10 mouse cellular contexts compared by ENCODE assay signal in genomic region chr9:50533328-50533727, GRCm38 (mm10). TPM values are rescaled to one million over a fixed set of nuclear protein-coding genes. Genes with fewer than 3 reads are reported as not detected.
A peak's percentile ranks its signal among the peaks of the same experiment; 100 is the strongest.
DNase-seq lines count a peak whose midpoint lies in the region; ATAC-seq lines count a peak whose summit lies in the region.
"Had no signal": no experiment of that assay in that cellular context is flagged by ENCODE, and none has a peak within 500 bp of the region (broad histone marks: within the 10 kb centered on the region; RNA-seq: fewer than 3 reads in every experiment).

No protein-coding gene starts in this region.

- ATAC-seq in granulocyte monocyte progenitor cell, adult 5-6 weeks (replicated peaks; ENCODE audit: poor library complexity, severe bottlenecking), result peak; percentile 68
- peak; percentile 58 for ATAC-seq in megakaryocyte-erythroid progenitor cell, adult 5-6 weeks (replicated peaks; ENCODE audit: low FRiP score, low TSS enrichment, poor library complexity, severe bottlenecking)

- peak; percentile 35 for DNase-seq in layer of hippocampus, adult 9-11 months
- no peak for DNase-seq in layer of hippocampus, postnatal 36 days
- peak; percentile 79 for DNase-seq in thymus, postnatal 0 days (ENCODE audit: low spot score)
- no peak for DNase-seq in cerebellum, postnatal 10 days
- no peak for DNase-seq in ovary, postnatal 14 days (ENCODE audit: low spot score)
- DNase-seq in urinary bladder, adult 18-20 months (ENCODE audit: low spot score in 2 of 2), result no peak

RNA-seq across cellular contexts. Expression of gene Pts, which starts 4.8 kb away (rescaled TPM):
- total RNA-seq in layer of hippocampus, postnatal 36 days (2021), result 10 to 100 TPM; 34.4 to 39.3 TPM
- total RNA-seq in granulocyte monocyte progenitor cell, adult 5-6 weeks (2014; fragmentation: Nextera tagmentation), result 107 and 145 TPM in 2 replicates
- total RNA-seq in granulocyte monocyte progenitor cell, adult 5-6 weeks (2017), result 77.5 and 108 TPM in 2 replicates
- 76.0 and 81.6 TPM in 2 replicates for total RNA-seq in megakaryocyte-erythroid progenitor cell, adult 5-6 weeks (2014; fragmentation: Nextera tagmentation)
- total RNA-seq in megakaryocyte-erythroid progenitor cell, adult 5-6 weeks (2017), result 45.2 and 74.2 TPM in 2 replicates
- polyA plus RNA-seq in thymus, postnatal 0 days (2015; fragmentation: Nextera tagmentation; extraction: Ambion mirVana), result 141 and 158 TPM in 2 replicates

RNA-seq across cellular contexts. Expression of gene Il18, which starts 21.3 kb away (rescaled TPM):
- total RNA-seq in layer of hippocampus, postnatal 36 days (2021), result 10 to 100 TPM; 24.4 to 26.7 TPM
- total RNA-seq in granulocyte monocyte progenitor cell, adult 5-6 weeks (2014; fragmentation: Nextera tagmentation), result 1.0 and 4.5 TPM in 2 replicates
- total RNA-seq in granulocyte monocyte progenitor cell, adult 5-6 weeks (2017), result 2.6 and 4.2 TPM in 2 replicates
- total RNA-seq in megakaryocyte-erythroid progenitor cell, adult 5-6 weeks (2014; fragmentation: Nextera tagmentation), result 1.8 TPM in 1 of 2 replicates, not detected in the other
- 1.5 TPM in 1 of 2 replicates, not detected in the other for total RNA-seq in megakaryocyte-erythroid progenitor cell, adult 5-6 weeks (2017)
- 25.7 and 28.5 TPM in 2 replicates for polyA plus RNA-seq in thymus, postnatal 0 days (2015; fragmentation: Nextera tagmentation; extraction: Ambion mirVana)

RNA-seq across cellular contexts. Expression of gene Bco2, which starts 21.7 kb away (rescaled TPM):
- 1 to 10 TPM; 2.7 to 4.0 TPM for total RNA-seq in layer of hippocampus, postnatal 36 days (2021)
- total RNA-seq in granulocyte monocyte progenitor cell, adult 5-6 weeks (2014; fragmentation: Nextera tagmentation), result not detected in 2 replicates
- 0.62 and 1.0 TPM in 2 replicates for total RNA-seq in granulocyte monocyte progenitor cell, adult 5-6 weeks (2017)
- 0.20 TPM in 1 of 2 replicates, not detected in the other for total RNA-seq in megakaryocyte-erythroid progenitor cell, adult 5-6 weeks (2014; fragmentation: Nextera tagmentation)
- total RNA-seq in megakaryocyte-erythroid progenitor cell, adult 5-6 weeks (2017), result 0.50 and 0.89 TPM in 2 replicates
- 0.39 and 0.45 TPM in 2 replicates for polyA plus RNA-seq in thymus, postnatal 0 days (2015; fragmentation: Nextera tagmentation; extraction: Ambion mirVana)
- polyA plus RNA-seq: heart, embryonic 13.5 days had no signal

RNA-seq across cellular contexts. Expression of gene Tex12, which starts 27.8 kb away (rescaled TPM):
- total RNA-seq in layer of hippocampus, postnatal 36 days (2021), result not detected
- total RNA-seq in granulocyte monocyte progenitor cell, adult 5-6 weeks (2014; fragmentation: Nextera tagmentation), result not detected in 2 replicates
- total RNA-seq in granulocyte monocyte progenitor cell, adult 5-6 weeks (2017), result not detected in 2 replicates
- total RNA-seq in megakaryocyte-erythroid progenitor cell, adult 5-6 weeks (2014; fragmentation: Nextera tagmentation), result not detected in 2 replicates
- not detected in 2 replicates for total RNA-seq in megakaryocyte-erythroid progenitor cell, adult 5-6 weeks (2017)
- polyA plus RNA-seq in thymus, postnatal 0 days (2015; fragmentation: Nextera tagmentation; extraction: Ambion mirVana), result not detected in 2 replicates
- total RNA-seq: layer of hippocampus, adult 18-20 months had no signal
- polyA plus RNA-seq: heart, embryonic 13.5 days had no signal

RNA-seq across cellular contexts. Expression of gene Plet1, which starts 39.0 kb away (rescaled TPM):
- not detected for total RNA-seq in layer of hippocampus, postnatal 36 days (2021)
- 5.2 TPM in 1 of 2 replicates, not detected in the other for total RNA-seq in granulocyte monocyte progenitor cell, adult 5-6 weeks (2014; fragmentation: Nextera tagmentation)
- total RNA-seq in granulocyte monocyte progenitor cell, adult 5-6 weeks (2017), result not detected in 2 replicates
- not detected in 2 replicates for total RNA-seq in megakaryocyte-erythroid progenitor cell, adult 5-6 weeks (2014; fragmentation: Nextera tagmentation)
- total RNA-seq in megakaryocyte-erythroid progenitor cell, adult 5-6 weeks (2017), result not detected in 2 replicates
- 5.0 and 5.3 TPM in 2 replicates for polyA plus RNA-seq in thymus, postnatal 0 days (2015; fragmentation: Nextera tagmentation; extraction: Ambion mirVana)

Comparison
In these comparisons a context has a peak if more than half of its experiments do, and no peak if none do; other contexts are left out.
1. DNase-seq: peak in layer of hippocampus, adult 9-11 months (single experiment) and thymus, postnatal 0 days (single experiment); none in layer of hippocampus, postnatal 36 days (0 of 2), cerebellum, postnatal 10 days (0 of 2), ovary, postnatal 14 days (single experiment) and urinary bladder, adult 18-20 months (0 of 2).